Mouse (Mus musculus) neural tube, embryonic 13.5 days (tissue): ENCODE results near the gene Bex4. TPM values are rescaled to one million over a fixed set of nuclear protein-coding genes. Genes with fewer than 3 reads are reported as not detected.
"Not testable (repeated sequence)": the region's sequence is repeated elsewhere in the genome, so short reads cannot be mapped to it uniquely, and the experiment has no call there.

Source experiments
- ATAC-seq: fragments of 200-750 bp; cut with Nextera tagmentation; 2 replicates; pipeline ENCODE4 v1.8.0; 2017; ENCODE audit warnings: low read depth, mild to moderate bottlenecking, moderate TSS enrichment, moderate library complexity
- H3K27ac ChIP-seq: fragments of 300-500 bp; sonication (generic); replicated peaks from 2 replicates; pipeline ENCODE4 v1.5.1; 2015; ENCODE audit warnings: moderate library complexity, mild to moderate bottlenecking, inconsistent platforms
- H3K27me3 ChIP-seq: fragments of 300-500 bp; sonication (generic); 2 replicates; pipeline ENCODE4 v1.6.1; 2015; ENCODE audit warnings: mild to moderate bottlenecking, inconsistent platforms
- H3K36me3 ChIP-seq: fragments of 300-500 bp; sonication (generic); 2 replicates; pipeline ENCODE4 v1.6.1; 2015; ENCODE audit warnings: mild to moderate bottlenecking, inconsistent platforms
- H3K4me1 ChIP-seq: fragments of 300-500 bp; sonication (generic); replicated peaks from 2 replicates; pipeline ENCODE4 v1.6.1; 2015; ENCODE audit warnings: inconsistent platforms
- H3K4me2 ChIP-seq: fragments of 300-500 bp; sonication (generic); 2 replicates; pipeline ENCODE4 v1.6.1; 2015; ENCODE audit warnings: inconsistent platforms, mild to moderate bottlenecking, moderate library complexity
- H3K4me3 ChIP-seq: fragments of 300-500 bp; sonication (generic); 2 replicates; pipeline ENCODE4 v1.5.1; 2015; ENCODE audit warnings: mild to moderate bottlenecking, inconsistent platforms
- H3K9ac ChIP-seq: fragments of 300-500 bp; sonication (generic); 2 replicates; pipeline ENCODE4 v1.6.1; 2015; ENCODE audit warnings: moderate library complexity, mild to moderate bottlenecking, inconsistent platforms
- H3K9me3 ChIP-seq: fragments of 300-500 bp; sonication (generic); 2 replicates; pipeline ENCODE4 v1.6.1; 2016; ENCODE audit warnings: inconsistent platforms
- WGBS: fragments of 180-500 bp; shearing (Covaris S2); methylation state at CpG from one replicate; pipeline ENCODE4 v1.1.7; 2015; 5-methylcytosine and 5-hydroxymethylcytosine counted together
- polyA plus RNA-seq: library from polyadenylated mRNA; unstranded; fragments of >200 nt; fragmentation: Nextera tagmentation; extraction: Ambion mirVana; gene quantifications from 2 replicates; pipeline ENCODE4 v1.2.1, GENCODE M21; 2015

Bex4 gene
- polyA plus RNA-seq: 97.9 and 101 TPM in 2 replicates

- Histone ChIP-seq H3K4me3 (peak within 1 kb of the TSS; percentile 40), H3K4me2 (peak within 1 kb of the TSS; percentile 54), H3K9ac (peak within 1 kb of the TSS; percentile 62)
- ATAC-seq: peak; percentile 98
- not testable (repeated sequence) for H3K36me3 ChIP-seq, H3K27me3 ChIP-seq, H3K27ac ChIP-seq, H3K4me1 ChIP-seq, H3K9me3 ChIP-seq
- 13% methylated on average over 3 of the region's 64 CpGs for WGBS
These were observed at the start of gene Bex4 for GRCm38 (mm10) chrX:136138827-136139639. Gene Bex4, plus strand, starts transcription at chrX:136138996.

DNA sequence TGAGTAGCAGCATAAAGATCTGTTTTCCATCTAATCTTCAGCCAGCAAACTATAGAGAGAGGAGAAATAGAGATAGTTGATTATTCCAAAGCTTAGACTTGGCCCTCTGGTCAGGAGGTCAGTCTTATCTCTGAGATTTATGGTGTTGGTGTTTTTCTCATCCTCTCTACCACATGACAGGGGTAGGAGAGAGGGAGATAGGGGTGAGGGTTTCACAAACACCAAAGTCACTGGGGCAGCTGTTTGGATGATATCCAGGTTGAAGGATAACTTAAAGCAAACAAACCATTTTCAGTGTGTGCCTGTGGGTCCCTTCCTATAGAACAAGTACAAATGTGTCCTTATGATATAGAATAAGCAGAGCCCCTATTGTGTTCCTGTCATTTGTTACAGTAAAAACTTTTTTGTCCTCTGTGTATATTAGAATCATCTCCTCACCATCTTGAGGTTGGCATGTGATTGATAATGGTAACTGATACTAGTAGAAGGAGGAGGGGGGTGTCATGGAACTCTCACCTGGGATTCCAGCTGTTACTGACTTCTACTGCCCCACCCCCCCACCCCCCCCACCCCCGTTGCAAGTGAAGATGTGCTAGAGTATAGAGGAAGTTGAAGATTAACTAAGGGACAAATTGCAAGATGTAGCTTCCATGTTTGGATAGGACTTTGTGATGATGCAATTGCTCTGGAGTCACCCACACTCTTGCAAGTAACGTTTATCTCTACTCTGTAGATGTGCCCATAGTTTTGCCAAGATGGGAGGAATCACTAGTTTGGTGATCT is 46.1 kb upstream of the Bex4 start:
- Histone ChIP-seq H3K4me3 (no peak overlapping the region), H3K36me3 (no peaks in the 10 kb centered on the region), H3K9me3 (no peaks in the 10 kb centered on the region), H3K27me3 (no peaks in the 10 kb centered on the region), H3K27ac (no peak overlapping the region), H3K4me2 (no peak overlapping the region), H3K4me1 (no peaks in the 10 kb centered on the region), H3K9ac (no peak overlapping the region)
- ATAC-seq: no peak
- 45% methylated on average over 2 of the region's 2 CpGs for WGBS

- H3K9me3 ChIP-seq: no peaks in the 10 kb centered on the region
- no peak overlapping the region for H3K27ac ChIP-seq
- no peaks in the 10 kb centered on the region for H3K36me3 ChIP-seq
- ATAC-seq: peak; percentile 75; the same call in 1 of the 2 replicates
- no peaks in the 10 kb centered on the region for H3K4me1 ChIP-seq
- no peak overlapping the region for H3K4me3 ChIP-seq
- no peaks in the 10 kb centered on the region for H3K27me3 ChIP-seq
- H3K9ac ChIP-seq: no peak overlapping the region
- no peak overlapping the region for H3K4me2 ChIP-seq
- 57% methylated on average over 2 of the region's 2 CpGs for WGBS
These were observed 44.4 kb upstream of the Bex4 start for GRCm38 (mm10) chrX:136094421-136094820.

- H3K9ac ChIP-seq: no peak overlapping the region
- no peak overlapping the region for H3K4me3 ChIP-seq
- no peaks in the 10 kb centered on the region for H3K9me3 ChIP-seq
- H3K4me2 ChIP-seq: no peak overlapping the region
- no peaks in the 10 kb centered on the region for H3K4me1 ChIP-seq
- no peak overlapping the region for H3K27ac ChIP-seq
- H3K36me3 ChIP-seq: no peaks in the 10 kb centered on the region
- WGBS: 64% methylated on average over 4 of the region's 4 CpGs
- no peak for ATAC-seq
- H3K27me3 ChIP-seq: peaks cover 11% of the 10 kb centered on the region
These were observed 34.6 kb upstream of the Bex4 start for GRCm38 (mm10) chrX:136104046-136104723.

DNA sequence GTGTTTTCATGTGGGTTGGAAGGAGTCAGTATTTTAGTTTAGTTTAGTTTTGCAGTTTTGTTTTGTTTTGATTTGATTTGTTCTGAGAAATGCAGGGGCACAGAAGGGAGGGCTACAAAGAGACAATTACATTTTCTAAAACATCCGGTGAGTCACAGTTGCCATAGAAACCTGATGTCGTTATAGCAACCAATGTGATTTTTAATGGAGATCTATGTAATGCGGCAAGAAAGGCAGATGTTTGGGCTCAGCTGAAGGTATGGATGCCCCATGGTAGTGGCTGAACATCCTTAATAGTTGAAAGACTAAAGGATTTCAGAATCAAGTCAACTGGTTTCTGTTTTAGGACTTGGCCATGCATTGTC is 34.1 kb upstream of the Bex4 start:
- Histone ChIP-seq H3K27ac (no peak overlapping the region), H3K36me3 (no peaks in the 10 kb centered on the region), H3K9ac (no peak overlapping the region), H3K4me2 (no peak overlapping the region), H3K4me1 (no peaks in the 10 kb centered on the region), H3K27me3 (peaks cover 15% of the 10 kb centered on the region), H3K9me3 (no peaks in the 10 kb centered on the region), H3K4me3 (no peak overlapping the region)
- ATAC-seq: no peak
- WGBS: 51% methylated on average over 3 of the region's 3 CpGs

DNA sequence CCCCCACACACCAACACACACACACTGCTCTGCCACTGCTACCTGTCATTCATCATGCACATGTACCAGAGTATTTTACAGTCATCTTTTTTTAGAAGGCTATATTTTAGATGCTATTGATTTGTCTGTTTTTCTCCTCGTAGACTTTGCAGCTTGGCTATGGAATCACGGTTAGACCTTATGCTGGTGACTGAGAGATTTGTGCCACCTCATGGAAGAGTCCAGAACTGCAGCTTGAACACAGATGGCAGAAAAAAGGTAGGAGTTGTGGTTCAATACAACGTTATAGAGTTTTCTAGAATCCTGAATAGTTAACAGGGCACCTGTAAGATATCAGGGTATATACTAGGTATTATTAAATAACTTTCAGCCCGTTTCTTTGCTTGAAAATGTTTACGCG is 30.9 kb upstream of the Bex4 start:
- Histone ChIP-seq H3K4me3 (no peak overlapping the region), H3K4me2 (no peak overlapping the region), H3K27me3 (peaks cover 27% of the 10 kb centered on the region), H3K36me3 (no peaks in the 10 kb centered on the region), H3K27ac (no peak overlapping the region), H3K4me1 (no peaks in the 10 kb centered on the region), H3K9ac (no peak overlapping the region), H3K9me3 (no peaks in the 10 kb centered on the region)
- no peak for ATAC-seq
- WGBS: 42% methylated on average over 6 of the region's 6 CpGs

DNA sequence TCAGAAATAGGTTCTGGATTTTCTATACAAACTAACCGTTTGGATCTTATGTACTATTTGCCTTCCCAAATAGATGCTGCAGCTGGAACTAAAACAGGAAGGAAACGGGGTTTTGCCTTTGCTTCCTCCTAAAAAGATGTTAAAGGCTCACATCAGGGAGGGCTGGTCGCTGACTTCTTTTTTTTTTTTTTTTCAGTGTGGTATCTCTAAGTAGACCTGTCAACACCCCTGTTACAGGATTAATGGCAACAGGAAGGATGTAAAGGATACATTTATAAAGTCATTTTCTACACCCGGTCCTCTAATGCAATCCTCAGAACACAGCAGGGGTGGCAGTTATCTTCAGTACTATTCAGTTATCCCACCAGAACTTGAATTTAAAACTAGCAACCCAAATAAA is 23.8 kb upstream of the Bex4 start:
- 47% methylated on average over 4 of the region's 4 CpGs for WGBS
- Histone ChIP-seq H3K4me2 (peak overlapping the region; percentile 51), H3K4me1 (no peaks in the 10 kb centered on the region), H3K36me3 (no peaks in the 10 kb centered on the region), H3K9me3 (no peaks in the 10 kb centered on the region), H3K9ac (no peak overlapping the region), H3K27me3 (peaks cover 33% of the 10 kb centered on the region; the same call in 1 of the 2 replicates), H3K27ac (peak overlapping the region; percentile 28; the same call in 1 of the 2 replicates), H3K4me3 (peak overlapping the region; percentile 45; the same call in 1 of the 2 replicates)
- ATAC-seq: 0 out of 2 replicates have a peak, but pooled peaks have one; percentile 11

DNA sequence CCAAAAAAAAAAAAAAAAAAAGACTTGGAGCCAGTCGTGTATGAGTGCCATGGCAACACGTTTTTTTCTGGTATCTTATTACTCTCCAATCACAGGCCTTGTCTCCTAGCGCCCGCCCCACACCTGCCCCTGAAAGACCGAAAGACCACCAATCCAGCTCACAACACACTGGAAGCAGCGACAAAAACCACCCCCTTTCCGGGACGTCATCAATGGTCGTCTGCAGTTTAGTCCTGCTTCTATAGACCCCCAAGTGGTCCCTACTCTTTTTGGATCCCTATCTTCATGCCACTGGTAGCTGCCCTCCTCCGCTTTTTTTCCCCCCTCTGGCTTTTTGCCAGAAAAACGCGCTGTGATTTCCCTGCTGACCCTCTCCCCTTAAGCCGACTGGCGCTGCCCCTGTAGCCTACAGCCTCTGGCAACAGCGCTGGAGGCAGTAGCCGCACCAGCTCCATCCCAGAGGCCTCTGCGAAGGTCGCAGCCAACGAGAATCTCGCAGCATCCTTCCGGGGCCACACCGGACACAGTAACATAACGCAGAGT is 23.3 kb upstream of the Bex4 start:
- peak overlapping the region; percentile 64 for H3K9ac ChIP-seq
- peak overlapping the region; percentile 51 for H3K4me2 ChIP-seq
- H3K4me1 ChIP-seq: no peaks in the 10 kb centered on the region
- H3K27ac ChIP-seq: peak overlapping the region; percentile 89
- peak overlapping the region; percentile 45 for H3K4me3 ChIP-seq
- H3K36me3 ChIP-seq: no peaks in the 10 kb centered on the region
- peaks cover 33% of the 10 kb centered on the region; the same call in 1 of the 2 replicates for H3K27me3 ChIP-seq
- ATAC-seq: peak; percentile 100
- WGBS: 28% methylated on average over 23 of the region's 23 CpGs
- H3K9me3 ChIP-seq: no peaks in the 10 kb centered on the region

DNA sequence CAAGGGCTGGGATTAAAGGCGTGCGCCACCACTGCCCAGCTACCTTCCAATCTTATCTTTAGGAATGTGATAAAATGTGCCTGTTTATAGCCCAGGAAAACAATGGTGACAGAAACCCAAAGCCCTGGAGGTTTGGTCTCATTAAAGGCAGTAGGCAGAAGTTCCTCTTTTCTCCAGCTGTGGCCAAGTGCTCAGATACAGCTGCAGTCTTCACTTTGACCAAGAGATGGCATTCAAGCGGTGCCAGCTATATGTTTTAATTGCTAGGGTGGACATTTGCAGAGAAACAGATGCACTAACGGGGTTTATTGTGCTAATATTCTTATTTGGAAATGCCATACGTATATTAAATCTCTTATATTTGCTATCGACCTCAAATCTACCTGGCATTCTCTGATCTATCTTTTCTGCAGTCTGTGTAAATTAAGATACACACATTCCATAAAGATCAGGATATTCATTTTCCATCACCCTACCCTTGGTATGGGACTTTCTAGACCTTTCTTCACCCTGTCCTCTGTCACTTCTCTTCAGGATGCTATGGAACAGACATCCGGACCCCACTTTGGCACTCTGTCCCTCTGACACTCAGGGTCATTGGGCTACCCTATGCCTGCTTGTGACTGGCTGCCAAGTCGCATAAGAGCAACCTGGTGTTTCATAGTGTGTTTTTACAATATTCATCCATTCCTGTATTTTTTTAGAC is 11.6 kb upstream of the Bex4 start:
- no peaks in the 10 kb centered on the region for H3K4me1 ChIP-seq
- H3K4me2 ChIP-seq: no peak overlapping the region
- 68% methylated on average over 8 of the region's 8 CpGs for WGBS

GRCm38 (mm10) chrX:136127744-136128064 is 11.1 kb upstream of the Bex4 start:
- ATAC-seq: no peak
- 22% methylated on average over 5 of the region's 5 CpGs for WGBS

More for the DNA sequence above, 11.6 kb upstream of the Bex4 start:
- ATAC-seq: no peak; the same call in 1 of the 2 replicates
- no peaks in the 10 kb centered on the region for H3K9me3 ChIP-seq
- no peaks in the 10 kb centered on the region for H3K27me3 ChIP-seq
- no peak overlapping the region for H3K4me3 ChIP-seq
- H3K9ac ChIP-seq: no peak overlapping the region
- no peaks in the 10 kb centered on the region for H3K36me3 ChIP-seq
- no peak overlapping the region for H3K27ac ChIP-seq

GRCm38 (mm10) chrX:136135559-136135958 is 3.2 kb upstream of the Bex4 start:
- H3K9ac ChIP-seq: no peak overlapping the region
- no peak for ATAC-seq
- H3K27ac ChIP-seq: no peak overlapping the region
- no peaks in the 10 kb centered on the region for H3K9me3 ChIP-seq
- H3K4me3 ChIP-seq: no peak overlapping the region
- no peaks in the 10 kb centered on the region for H3K36me3 ChIP-seq
- H3K4me1 ChIP-seq: no peaks in the 10 kb centered on the region
- 85% methylated on average over 4 of the region's 4 CpGs for WGBS
- H3K4me2 ChIP-seq: no peak overlapping the region
- no peaks in the 10 kb centered on the region for H3K27me3 ChIP-seq

More at GRCm38 (mm10) chrX:136127744-136128064, 11.1 kb upstream of the Bex4 start:
- no peaks in the 10 kb centered on the region for H3K9me3 ChIP-seq
- no peak overlapping the region for H3K27ac ChIP-seq
- no peaks in the 10 kb centered on the region for H3K4me1 ChIP-seq
- no peak overlapping the region for H3K9ac ChIP-seq
- no peaks in the 10 kb centered on the region for H3K36me3 ChIP-seq
- no peaks in the 10 kb centered on the region for H3K27me3 ChIP-seq
- no peak overlapping the region for H3K4me2 ChIP-seq
- H3K4me3 ChIP-seq: no peak overlapping the region
